Mouse (Mus musculus): ENCODE measurements around the gene Fsd1.
A peak's percentile ranks its signal among the peaks of the same experiment; 100 is the strongest.
"Not testable (repeated sequence)": the region's sequence is repeated elsewhere in the genome, so short reads cannot be mapped to it uniquely, and the experiment has no call there.

Fsd1 gene

DNA sequence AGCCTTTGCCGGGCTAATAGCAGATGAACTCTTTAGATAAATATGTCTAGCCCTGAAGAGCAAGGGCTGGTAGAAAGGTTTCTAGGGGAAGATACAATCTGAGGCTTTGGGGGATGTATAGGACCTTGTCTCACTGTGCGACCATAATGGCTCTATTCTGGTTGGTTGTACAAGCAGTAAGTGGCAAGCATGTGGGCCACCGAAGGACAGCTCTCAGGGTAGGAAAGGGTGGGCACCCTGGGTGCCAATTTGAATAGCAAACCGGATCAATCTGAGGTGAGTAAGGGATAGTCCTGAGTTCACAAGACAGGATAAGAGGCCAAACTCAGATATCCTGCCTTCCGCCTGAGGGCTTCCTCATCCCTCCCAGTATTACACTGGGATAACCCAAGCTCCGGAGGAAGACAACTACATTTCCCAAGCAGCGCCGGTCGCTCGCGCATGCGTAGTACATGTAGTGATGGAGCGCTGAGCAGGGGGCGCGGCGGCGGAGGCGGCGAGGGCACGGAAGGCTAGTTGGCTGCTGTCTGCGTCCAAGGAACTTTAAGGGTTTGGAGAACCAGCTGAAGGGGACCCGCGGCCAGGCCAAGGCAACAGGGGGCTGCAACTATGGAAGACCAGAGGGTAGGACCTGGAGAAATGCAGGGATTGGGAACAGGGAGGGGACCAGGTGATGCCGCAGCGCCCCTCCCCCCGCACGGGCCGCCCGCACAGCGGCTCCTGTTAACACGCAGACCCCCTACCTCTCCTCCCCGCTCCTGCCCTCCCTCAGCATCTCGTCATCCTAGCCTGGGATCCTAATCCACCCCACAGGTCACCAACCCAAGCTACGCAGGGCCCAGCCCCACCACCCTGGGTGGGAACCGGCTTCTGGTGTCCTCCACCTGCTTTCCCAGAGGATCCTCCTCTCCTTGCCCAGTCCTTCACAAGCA is at the start of gene Fsd1:
Fsd1 (plus strand) TSS at position 480 of the 932 bp plus-strand sequence.
- no peak for DNase-seq (ENCODE audit: low read depth)

DNA sequence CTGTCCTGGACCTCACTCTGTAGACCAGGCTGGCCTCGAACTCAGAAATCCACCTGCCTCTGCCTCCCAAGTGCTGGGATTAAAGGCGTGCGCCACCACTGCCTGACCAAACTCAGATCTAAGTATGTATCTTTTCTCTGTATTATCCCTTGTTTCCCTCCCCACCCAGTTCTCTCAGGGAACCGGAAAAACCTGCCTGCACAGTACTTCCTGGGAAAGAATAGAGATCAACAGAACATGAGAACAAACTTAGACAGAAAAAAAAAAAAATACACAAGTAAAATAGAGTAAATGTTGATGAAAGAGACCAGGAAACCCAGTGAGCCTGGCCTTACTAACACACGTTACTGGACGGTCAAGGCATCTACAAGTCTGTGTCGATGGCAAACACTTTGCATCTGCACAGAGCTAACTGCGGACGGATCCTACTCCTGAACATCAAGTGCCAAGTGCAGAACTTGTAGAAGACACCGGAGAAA is 41.9 kb upstream of the Fsd1 start:
- DNase-seq (ENCODE audit: low read depth), result not testable (repeated sequence)

DNA sequence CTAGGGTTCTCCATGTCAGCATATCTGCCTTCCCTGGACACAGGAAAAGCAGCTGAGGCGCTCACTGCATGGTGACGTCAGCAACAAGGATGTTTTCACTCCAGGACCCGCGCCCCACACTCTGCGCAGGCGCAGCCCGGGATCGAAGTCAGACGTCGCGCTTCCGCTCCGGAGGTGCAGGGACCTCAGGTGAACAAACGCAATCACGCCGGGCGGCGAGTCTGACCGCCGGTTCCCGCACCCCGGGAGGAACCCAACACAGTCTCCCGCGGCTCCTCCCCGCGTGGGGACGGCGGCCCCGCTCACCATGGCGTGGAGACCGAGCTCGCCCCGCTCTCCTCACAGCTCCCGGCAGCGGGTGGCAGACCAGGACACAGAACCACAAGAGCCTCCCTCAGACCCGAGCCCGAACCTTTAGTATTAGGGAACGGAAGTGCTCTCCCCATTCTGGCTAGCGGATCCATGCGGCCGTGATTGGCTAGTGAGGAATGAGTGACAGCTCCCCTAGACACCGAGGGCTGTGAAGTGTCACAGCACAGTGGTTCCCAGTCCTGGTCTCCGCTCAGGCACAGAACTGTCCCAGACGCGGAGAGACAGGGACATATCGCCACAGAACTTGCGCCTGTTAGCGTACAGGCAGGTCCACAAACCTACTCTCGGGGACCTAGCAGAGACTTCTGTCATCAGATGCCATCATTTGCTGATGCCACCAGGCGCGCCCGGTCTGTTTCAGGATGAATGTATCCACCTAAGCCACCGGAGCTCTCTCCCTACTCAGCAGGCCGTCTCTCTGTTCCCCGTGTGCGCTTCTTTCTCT is 41.2 kb upstream of the Fsd1 start:
- peak; percentile 79 for DNase-seq (ENCODE audit: low read depth)

DNA sequence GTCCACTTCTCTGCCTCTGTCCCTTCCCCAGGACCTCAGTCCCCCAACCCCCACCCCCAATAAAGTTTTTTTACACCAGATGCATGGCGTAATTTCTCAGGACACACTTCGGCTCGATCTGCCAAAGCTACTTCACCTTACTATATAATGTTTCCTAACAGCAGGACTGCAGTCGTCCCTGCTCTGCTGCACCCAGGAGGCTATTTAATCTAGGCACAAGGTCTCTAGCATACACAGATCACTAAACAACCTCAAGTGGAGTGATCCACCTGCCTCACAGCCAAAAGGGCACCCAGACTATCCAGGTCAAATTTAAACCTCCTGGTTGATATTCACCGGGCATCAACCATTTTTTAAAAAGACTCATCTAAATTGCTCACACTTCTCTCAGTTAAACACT is 40.6 kb upstream of the Fsd1 start:
- no peak for DNase-seq (ENCODE audit: low read depth)

DNA sequence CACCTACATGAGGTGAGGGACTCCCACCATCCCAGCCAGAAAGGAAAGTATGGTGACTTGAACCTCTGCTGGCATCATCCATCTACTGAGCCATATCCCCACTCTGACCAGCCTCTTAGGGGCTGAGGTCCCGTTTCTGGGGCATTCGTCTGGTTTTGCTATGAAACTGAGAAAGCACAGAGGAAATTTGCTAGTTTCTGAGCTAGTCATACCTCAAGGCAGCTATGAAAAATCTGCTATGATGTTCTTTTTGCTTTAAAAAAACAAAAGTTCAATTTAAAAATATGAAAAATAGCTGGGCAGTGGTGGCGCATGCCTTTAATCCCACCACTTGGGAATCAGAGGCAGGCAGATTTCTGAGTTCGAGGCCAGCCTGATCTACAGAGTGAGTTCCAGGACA is 37.7 kb upstream of the Fsd1 start:
- DNase-seq (ENCODE audit: low read depth), result no peak

DNA sequence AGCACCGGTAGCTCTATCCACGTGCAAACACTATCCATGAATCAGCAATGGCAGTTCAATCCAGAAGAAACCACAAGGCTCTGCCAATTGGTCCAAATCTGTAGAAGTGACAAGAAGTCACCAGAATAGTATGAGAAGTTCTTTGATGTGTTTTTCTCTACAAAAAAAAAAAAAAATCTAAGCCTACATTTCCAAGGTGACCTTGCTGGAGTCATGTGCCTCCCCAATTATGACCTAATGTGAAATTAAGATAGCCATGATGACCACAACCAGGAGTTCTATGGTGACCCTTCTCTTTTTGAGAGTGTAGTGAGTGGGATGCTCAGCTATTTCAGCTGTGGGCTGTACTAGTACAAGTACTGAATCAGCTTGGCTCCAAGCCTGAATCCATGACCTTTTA is 36.9 kb upstream of the Fsd1 start, which contains the start of gene Zfp119b:
Zfp119b (minus strand) TSS at position 101 of the 400 bp plus-strand sequence.
- no peak for DNase-seq (ENCODE audit: low read depth)

DNA sequence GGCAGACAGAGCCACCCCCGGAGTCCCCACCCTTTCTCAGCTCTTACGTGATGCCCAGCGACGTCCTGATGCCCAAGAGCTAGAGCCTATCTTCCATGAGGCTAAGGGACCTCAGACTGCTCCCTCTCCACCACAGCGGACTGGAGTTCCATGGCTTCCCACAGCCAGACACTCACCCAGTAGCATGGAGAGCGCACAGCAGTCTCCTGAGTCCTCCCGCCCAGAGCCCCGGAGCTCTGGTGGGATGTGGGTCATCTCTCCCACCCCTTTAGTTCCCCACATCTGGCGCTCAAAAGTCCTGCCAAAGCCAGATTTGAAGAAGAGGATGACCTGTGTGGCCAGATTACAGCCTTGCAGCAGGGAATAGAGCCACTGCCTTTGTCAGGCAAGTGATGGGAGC is 35.7 kb upstream of the Fsd1 start:
- DNase-seq (ENCODE audit: low read depth), result no peak

DNA sequence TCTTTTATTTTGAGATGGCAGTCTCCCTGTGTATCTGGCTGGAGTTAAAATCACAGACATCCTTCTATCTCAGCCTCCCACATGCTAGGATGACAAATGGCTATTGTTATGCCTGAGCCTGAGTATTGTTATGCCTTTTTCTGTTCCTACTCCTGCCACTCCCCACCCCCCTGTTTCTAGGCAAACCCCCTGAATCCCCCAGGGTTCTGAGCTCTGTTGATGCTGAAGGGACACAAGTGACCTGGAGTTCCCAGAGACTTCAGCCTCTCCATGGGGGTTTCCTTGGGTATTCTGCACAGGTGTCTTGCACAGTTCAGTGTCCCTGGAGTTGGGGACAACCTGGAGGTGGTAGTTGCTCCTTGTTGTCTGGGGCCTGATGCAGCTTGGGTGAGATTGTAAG is 34.3 kb upstream of the Fsd1 start:
- no peak for DNase-seq (ENCODE audit: low read depth)

DNA sequence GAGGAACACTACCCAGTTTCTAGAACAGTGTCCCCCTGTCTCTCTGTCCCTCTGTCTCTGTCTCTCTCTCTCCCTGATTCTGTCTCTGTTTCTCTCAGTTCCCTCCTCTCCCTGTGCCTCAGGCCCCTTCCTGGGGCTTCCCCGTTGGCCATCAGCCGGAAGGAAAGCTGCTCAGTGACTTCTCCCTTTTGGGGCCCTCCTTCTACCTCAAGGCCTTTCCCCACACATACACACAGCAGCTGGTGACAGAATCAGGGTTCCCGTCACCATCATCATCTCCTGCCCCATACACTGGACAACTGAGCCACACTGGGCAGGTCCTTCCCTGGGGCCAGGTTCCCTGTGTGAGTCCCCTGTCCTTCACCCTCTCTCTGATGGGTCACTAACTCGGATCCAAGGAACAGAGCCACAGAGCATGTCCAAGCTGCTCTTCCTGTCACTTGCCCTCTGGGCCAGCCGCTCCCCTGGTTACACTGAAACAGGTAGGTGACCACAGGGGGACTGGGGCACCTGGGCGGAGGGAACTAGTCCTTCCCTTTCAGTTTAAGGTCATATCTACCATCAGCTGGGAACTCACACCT is 33.8 kb upstream of the Fsd1 start, which contains the start of gene Ebi3:
Ebi3 (plus strand) TSS at position 194 of the 581 bp plus-strand sequence.
- peak; percentile 48 for DNase-seq (ENCODE audit: low read depth)

DNA sequence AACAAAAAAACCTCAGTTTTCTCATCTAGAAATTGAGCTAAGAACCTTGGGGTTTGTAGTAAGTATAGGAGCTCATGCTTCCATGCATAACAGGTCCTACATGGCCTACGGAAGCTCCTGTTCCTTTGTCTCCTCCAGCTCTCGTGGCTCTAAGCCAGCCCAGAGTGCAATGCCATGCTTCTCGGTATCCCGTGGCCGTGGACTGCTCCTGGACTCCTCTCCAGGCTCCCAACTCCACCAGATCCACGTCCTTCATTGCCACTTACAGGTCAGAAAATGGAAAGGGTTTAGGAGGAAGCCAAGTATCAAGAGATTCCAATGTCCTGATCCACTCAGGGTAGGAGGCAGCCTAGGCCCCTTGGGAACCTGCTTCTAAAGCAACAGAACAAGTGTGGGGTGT is 32.6 kb upstream of the Fsd1 start:
- no peak for DNase-seq (ENCODE audit: low read depth)

DNA sequence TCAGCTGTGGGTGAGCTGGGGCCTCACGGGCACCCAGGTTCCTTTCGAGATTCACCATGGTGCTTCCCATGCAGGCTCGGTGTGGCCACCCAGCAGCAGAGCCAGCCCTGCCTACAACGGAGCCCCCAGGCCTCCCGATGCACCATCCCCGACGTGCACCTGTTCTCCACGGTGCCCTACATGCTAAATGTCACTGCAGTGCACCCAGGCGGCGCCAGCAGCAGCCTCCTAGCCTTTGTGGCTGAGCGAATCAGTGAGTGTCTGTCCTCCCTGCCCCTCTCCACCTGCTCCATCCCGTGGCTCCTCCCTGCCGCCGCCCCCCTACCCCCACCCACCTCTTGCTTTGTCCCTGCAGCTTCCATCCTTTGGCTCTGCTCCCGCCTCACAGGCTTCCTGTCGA is 32.1 kb upstream of the Fsd1 start:
- DNase-seq (ENCODE audit: low read depth), result no peak

DNA sequence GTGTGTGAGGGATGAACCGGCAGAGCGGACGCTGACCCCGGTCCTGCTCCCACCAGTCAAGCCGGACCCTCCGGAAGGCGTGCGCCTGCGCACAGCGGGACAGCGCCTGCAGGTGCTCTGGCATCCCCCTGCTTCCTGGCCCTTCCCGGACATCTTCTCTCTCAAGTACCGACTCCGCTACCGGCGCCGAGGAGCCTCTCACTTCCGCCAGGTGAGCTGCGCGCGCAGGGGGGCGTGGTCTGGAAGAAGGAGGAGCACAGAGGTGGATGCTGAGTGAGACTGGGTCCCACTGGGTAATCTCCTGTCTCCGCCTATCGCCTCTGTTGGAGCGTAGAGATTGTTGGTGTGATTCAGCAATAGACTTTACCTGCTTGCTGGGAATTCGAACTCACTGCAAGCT is 30.2 kb upstream of the Fsd1 start:
- no peak for DNase-seq (ENCODE audit: low read depth)

DNA sequence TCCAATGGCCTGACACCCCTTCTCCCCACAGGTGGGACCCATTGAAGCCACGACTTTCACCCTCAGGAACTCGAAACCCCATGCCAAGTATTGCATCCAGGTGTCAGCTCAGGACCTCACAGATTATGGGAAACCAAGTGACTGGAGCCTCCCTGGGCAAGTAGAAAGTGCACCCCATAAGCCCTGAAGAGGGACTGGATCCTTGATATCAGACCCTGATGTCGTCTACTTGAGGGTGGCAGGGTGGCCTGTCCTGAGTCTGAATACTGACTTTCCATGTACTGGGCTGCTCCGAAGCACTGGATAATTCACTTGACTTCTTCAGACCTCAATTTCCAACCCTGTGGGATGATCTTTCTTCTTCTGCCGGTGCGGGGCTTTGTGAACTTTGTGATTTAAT is 29.7 kb upstream of the Fsd1 start:
- no peak for DNase-seq (ENCODE audit: low read depth)

DNA sequence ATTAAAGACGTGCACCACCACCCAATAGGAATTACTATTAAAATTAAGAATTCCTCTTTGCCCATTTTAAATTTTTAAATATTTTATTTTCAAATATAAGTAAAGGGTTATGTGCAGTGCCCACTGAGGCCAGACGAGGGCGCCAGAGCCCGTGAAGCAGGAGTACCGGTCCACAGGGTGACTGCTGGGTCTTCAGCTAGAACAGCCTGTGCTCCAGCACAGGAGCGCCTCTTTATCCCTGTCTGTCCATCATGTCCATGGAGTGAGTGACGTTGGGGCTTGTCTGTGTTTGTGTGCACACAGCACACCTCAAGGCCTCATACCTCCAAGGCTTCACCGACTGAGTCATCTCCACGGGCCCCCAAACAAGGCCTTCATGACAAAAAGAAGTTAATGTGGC is 29.1 kb upstream of the Fsd1 start:
- peak; percentile 81 for DNase-seq (ENCODE audit: low read depth)

DNA sequence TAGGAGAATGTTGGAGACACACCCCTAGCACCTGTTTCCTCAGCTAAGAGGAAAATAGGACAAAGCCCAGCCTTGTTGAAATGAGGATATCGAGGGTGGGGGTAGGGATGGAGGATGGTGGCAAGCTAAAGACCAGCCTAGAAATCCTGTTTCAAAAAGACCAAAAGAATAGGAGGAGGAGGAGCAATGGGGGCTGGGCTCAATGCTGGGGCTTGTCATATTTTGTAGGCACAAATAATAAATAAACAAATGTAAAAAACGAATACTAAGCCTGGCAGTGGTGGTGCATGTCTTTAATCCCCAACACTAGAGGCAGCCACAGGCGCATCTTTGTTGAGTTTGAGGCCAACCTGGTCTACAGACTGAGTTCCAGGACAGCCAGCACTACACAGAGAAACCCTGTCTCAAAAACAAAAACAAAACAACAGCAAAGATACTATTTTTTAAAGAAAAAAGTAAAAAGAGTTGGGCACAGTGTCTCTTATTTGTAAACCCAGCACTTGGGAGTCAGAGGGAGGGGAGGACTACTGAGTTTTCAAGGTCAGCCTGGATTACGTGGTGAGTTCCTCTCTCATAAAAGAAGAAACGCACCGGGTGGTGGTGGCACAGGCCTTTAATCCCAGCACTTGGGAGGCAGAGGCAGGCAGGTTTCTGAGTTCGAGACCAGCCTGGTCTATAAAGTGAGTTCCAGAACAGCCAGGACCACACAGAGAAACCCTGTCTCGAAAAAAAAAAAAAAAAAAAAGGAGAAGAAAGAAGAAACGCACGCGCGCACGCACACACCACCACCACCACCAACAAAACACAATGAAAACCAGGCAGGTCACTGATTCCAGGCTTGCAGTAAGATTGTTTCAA is 28.4 kb upstream of the Fsd1 start:
- DNase-seq (ENCODE audit: low read depth), result peak; percentile 60

DNA sequence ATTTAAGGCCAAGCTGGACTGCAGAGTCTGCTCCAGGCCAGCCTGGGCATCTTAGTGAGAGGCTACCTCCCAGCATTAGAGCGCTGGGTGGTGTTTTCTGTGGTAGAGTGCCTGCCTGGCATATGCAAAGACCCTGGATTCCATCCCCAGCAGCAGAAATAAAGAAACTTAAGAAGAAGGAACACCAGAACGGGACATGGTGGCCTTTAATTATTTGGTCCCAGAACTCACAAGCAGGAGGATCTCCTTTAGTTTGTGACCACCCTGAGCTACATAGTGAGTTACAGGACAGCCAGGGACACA is 27.8 kb upstream of the Fsd1 start:
- no peak for DNase-seq (ENCODE audit: low read depth)

DNA sequence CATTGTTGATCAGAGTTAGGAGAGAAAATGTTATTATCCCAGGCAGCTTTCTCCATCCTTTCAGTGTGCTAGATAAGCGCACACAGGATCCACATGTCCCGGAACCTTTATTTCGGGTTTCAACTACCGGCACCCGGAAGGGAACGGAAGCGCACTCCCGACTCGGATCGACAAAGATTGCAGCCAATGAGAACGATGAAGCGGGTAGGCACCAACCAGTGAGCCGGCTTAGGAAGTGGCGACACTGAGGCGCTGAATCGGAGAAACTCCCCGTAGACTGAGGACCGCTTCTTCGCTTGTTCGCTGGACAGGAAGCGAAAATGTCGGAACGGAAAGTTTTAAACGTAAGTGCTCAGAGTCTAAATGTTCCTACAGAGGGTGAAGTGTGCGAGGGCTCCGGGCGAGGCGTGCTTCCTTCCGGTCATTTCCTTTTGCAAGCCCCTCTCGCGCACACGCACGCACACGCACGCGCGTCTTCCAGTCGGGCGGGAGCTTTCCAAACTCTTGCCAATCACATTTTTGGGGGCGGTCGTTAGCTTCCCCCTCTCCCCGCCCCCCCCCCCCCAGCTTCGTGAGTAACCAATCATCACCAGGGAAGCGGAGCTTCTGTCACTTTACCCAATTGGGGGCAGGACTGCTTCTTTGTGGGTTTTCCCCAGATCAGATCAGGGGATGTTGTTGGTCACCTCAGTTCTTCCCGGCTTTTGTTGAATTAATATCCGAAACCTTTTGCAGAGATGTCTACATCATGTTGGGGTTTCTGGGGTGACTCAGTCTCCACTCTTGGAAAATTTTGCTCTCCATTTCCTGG is 27.2 kb upstream of the Fsd1 start, which contains the start of gene Yju2:
Yju2 (plus strand) TSS at position 182 of the 811 bp plus-strand sequence.
- DNase-seq (ENCODE audit: low read depth), result peak; percentile 98

DNA sequence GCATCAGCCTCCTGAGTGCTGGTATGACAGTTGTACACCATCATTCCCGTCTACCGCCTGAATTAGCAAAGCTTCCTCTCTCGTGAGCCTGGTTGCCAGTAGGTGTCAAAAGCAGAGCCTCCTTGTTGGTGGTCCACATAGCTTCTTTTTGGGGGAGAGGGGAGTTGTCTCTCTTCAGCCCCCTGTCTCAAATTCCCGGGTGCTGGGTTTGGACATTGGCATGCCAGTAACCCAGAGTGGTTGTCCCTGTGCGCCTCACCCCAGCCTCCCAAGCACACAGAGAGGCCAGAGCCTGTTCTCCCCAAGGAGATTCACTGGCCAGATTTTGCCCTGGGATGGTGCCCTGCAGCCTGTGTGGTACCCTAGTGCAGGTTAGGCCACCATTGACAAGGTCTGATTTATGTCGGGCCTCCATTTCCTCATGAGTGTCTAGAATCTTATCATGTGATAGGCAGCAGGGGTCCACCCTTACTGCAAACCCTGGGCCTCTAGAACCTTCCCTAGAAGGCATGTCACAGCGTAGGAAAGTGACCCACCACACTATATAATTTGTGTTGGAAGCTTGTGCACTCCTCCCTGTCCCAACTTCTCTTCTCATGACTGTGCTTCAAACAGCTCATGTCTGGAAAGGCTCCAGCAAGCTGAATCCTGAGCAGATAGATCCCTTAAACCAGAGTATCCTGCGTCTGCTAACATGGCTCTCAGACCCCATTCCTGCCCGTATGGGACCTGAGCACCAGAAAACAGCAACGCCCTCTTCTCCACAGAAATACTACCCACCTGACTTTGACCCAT is 26.2 kb upstream of the Fsd1 start:
- DNase-seq (ENCODE audit: low read depth), result no peak

DNA sequence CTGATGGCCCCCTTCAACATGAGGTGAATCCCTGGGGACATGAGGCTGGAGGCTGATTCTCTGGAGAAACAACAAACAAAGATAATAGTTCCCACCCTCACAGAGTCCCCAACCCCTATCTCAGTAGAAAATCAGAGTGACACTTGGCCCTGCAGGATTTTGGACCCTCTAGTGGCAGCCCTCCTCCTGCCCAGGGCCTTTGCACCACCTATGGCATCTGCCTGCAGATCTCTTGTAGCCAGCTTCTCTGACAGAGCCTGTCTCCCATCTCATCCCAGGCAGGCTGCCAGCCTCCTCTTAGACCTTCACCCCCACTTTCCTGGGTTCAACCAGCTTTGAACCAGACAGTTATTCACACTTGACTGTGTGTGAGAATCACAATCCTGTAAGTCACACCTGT is 25.5 kb upstream of the Fsd1 start:
- no peak for DNase-seq (ENCODE audit: low read depth)

DNA sequence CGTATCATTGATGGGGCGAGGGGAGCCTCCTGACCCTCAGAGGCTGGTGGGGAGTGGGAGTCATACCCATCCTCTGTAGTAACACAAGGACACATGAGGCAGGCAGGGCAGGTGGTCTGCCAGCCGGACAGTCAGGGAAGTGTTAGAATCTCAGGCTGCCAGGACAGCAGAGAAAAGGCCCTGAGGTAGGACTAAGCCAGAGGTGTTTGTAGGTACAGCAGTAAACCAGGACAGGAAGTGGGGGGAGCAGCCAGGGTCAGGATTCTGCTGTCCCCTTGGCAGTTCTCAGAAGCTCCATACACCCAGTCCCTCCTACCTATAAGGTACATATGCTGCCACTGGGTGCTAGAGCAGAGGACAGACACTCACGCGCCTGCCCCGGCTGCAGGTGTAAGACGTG is 24.7 kb upstream of the Fsd1 start:
- no peak for DNase-seq (ENCODE audit: low read depth)
